Mouse (Mus musculus) stomach, postnatal 0 days (tissue): Measurements from ENCODE around the gene Endou. TPM values are rescaled to one million over a fixed set of nuclear protein-coding genes. Genes with fewer than 3 reads are reported as not detected.

Source experiments
- ATAC-seq: fragments of 200-750 bp; cut with Nextera tagmentation; 2 replicates; pipeline ENCODE4 v1.8.0; 2017; ENCODE audit not compliant: low FRiP score, low TSS enrichment
- DNase-seq: peaks from one replicate; pipeline ENCODE4 v3.0.0-alpha.2; 2016; ENCODE audit warnings: low spot score
- H3K27ac ChIP-seq: fragments of 300-500 bp; sonication (generic); replicated peaks from 2 replicates; pipeline ENCODE4 v1.5.1; 2014; ENCODE audit warnings: mild to moderate bottlenecking, control low read depth
- H3K27me3 ChIP-seq: fragments of 300-500 bp; sonication (generic); 2 replicates; pipeline ENCODE4 v1.6.1; 2014; ENCODE audit warnings: low read length; ENCODE audit not compliant: control insufficient read depth, insufficient read depth
- H3K36me3 ChIP-seq: fragments of 300-500 bp; sonication (generic); 2 replicates; pipeline ENCODE4 v1.6.1; 2014; ENCODE audit warnings: low read length, mixed read lengths; ENCODE audit not compliant: control insufficient read depth, insufficient read depth
- H3K4me1 ChIP-seq: fragments of 300-500 bp; sonication (generic); replicated peaks from 2 replicates; pipeline ENCODE4 v1.6.1; 2014; ENCODE audit warnings: antibody characterized with exemption; ENCODE audit not compliant: control insufficient read depth, insufficient read depth
- H3K4me2 ChIP-seq: fragments of 300-500 bp; sonication (generic); replicated peaks from 2 replicates; pipeline ENCODE4 v1.6.1; 2014; ENCODE audit warnings: low read depth, mild to moderate bottlenecking, control low read depth, moderate library complexity
- H3K4me3 ChIP-seq: fragments of 300-500 bp; sonication (generic); 2 replicates; pipeline ENCODE4 v1.5.1; 2014; ENCODE audit warnings: low read depth, low read length, control low read depth
- H3K9ac ChIP-seq: fragments of 300-500 bp; sonication (generic); 2 replicates; pipeline ENCODE4 v1.6.1; 2014; ENCODE audit warnings: mild to moderate bottlenecking, low read length, control low read depth, mixed read lengths
- H3K9me3 ChIP-seq: fragments of 300-500 bp; sonication (generic); 2 replicates; pipeline ENCODE4 v1.6.1; 2016; ENCODE audit warnings: low read length; ENCODE audit not compliant: control insufficient read depth
- CTCF ChIP-seq: IDR thresholded peaks from 2 replicates; pipeline ENCODE4 v1.5.1; 2016; ENCODE audit warnings: antibody characterized with exemption, low read depth, mild to moderate bottlenecking, moderate library complexity
- EP300 ChIP-seq: optimal IDR thresholded peaks from 2 replicates; pipeline ENCODE3; 2016; ENCODE audit warnings: antibody characterized with exemption
- WGBS: fragments of 180-500 bp; shearing (Covaris S2); extraction: QIAGEN DNeasy Blood & Tissue Kit; methylation state at CpG from one replicate; pipeline ENCODE4 v1.1.7; 2014; 5-methylcytosine and 5-hydroxymethylcytosine counted together
- polyA plus RNA-seq: library from polyadenylated mRNA; unstranded; fragments of >200 nt; fragmentation: Nextera tagmentation; extraction: Ambion mirVana; gene quantifications from 2 replicates; pipeline ENCODE4 v1.2.1, GENCODE M21; 2015

The Endou gene
- polyA plus RNA-seq, 1 experiment from 2014 or later, result 37.0 TPM

DNA sequence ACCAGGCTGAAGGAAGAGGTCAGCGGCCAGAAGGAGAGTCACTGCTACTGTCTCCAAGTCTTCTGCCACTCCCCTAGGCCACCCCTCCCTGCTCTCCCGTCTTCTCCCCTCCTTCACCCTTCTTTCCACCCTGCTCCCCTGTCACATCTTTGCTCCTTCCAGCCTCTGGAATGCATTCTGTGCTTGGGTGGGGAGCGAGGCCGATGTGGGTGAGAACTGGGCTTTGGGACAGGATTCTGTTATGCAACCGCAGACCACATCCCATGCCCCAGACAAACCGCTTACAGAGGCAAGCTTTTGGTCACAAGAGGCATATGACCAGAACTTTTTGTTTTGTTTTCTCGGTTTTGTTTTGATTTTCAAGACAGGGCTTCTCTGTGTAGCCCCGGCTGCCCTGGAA lies 4.1 kb downstream of the Endou start:
- Histone ChIP-seq H3K36me3 (no peaks in the 10 kb centered on the region), H3K4me1 (no peaks in the 10 kb centered on the region), H3K4me2 (no peak overlapping the region), H3K9me3 (no peaks in the 10 kb centered on the region), H3K4me3 (no peak overlapping the region), H3K9ac (no peak overlapping the region), H3K27ac (no peak overlapping the region), H3K27me3 (no peaks in the 10 kb centered on the region)
- DNase-seq (no peak), ATAC-seq (no peak)
- WGBS, result 49% methylated on average over 8 of the region's 8 CpGs
- TF ChIP-seq CTCF (no peak), EP300 (no peak)

DNA sequence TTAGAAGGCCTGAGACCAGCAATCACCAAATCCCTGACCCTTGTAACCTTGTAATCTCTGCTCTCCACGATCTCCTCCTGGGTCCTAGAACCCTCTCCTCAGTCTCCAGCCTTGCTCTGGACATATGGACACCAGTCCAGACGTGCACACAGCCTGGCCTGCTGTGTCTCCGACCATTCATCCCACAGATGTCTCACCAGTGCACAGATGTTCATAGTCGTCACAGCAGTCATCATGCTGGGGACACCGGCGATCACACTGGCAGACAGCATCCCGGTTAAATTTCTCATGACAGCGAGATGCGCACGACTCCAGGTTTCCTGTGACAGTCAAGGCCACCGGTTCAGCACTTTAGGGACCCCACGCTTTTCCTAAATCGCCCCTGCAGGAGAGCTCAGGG lies 4.8 kb downstream of the Endou start:
- WGBS, result 82% methylated on average over 13 of the region's 13 CpGs
- H3K36me3 ChIP-seq, result no peaks in the 10 kb centered on the region
- ATAC-seq, result no peak

DNA sequence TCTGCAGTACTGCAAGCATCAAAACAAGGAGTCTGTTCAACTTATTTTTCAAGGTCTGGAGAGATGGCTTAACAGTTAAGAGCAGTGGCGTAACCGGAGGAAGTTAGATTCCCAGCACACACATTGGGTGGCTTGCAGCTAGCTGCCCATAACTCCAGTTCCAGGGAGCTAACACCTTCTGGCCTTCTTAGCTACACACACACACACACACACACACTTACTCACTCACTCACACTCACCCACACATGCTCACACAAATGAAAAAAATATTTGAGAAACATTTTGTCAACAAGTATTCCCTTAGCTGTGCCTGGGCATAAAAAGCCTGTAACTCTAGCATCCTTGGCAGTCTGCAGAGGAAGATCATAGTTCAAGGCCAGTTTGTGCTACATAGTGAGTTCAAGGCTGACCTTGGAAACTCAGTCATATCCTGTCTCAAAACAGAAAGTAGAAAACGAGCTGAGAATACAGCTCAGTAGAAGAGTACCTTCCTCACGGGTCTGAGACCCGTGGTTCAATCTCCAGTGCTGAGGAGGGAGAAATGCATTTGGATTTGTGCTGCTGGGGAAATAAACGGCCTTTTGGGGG lies 5.8 kb downstream of the Endou start:
- ATAC-seq, result no peak
- H3K4me3 ChIP-seq, result no peak overlapping the region
- no peaks in the 10 kb centered on the region for H3K36me3 ChIP-seq
- no peaks in the 10 kb centered on the region for H3K27me3 ChIP-seq
- TF ChIP-seq EP300 (no peak), CTCF (no peak)
- H3K4me2 ChIP-seq, result no peak overlapping the region
- WGBS, result 79% methylated on average over 6 of the region's 6 CpGs
- H3K9ac ChIP-seq, result no peak overlapping the region
- DNase-seq, result no peak
- H3K9me3 ChIP-seq, result no peaks in the 10 kb centered on the region
- no peaks in the 10 kb centered on the region for H3K4me1 ChIP-seq
- peak overlapping the region; percentile 35; the same call in 1 of the 2 replicates for H3K27ac ChIP-seq

More for the DNA sequence above, 4.8 kb downstream of the Endou start:
- H3K4me3 ChIP-seq, result no peak overlapping the region
- DNase-seq, result no peak
- no peak overlapping the region; the same call in 1 of the 2 replicates for H3K27ac ChIP-seq
- H3K4me1 ChIP-seq, result no peaks in the 10 kb centered on the region
- H3K4me2 ChIP-seq, result no peak overlapping the region
- H3K9ac ChIP-seq, result no peak overlapping the region
- TF ChIP-seq CTCF (no peak), EP300 (no peak)
- no peaks in the 10 kb centered on the region for H3K27me3 ChIP-seq
- no peaks in the 10 kb centered on the region for H3K9me3 ChIP-seq

DNA sequence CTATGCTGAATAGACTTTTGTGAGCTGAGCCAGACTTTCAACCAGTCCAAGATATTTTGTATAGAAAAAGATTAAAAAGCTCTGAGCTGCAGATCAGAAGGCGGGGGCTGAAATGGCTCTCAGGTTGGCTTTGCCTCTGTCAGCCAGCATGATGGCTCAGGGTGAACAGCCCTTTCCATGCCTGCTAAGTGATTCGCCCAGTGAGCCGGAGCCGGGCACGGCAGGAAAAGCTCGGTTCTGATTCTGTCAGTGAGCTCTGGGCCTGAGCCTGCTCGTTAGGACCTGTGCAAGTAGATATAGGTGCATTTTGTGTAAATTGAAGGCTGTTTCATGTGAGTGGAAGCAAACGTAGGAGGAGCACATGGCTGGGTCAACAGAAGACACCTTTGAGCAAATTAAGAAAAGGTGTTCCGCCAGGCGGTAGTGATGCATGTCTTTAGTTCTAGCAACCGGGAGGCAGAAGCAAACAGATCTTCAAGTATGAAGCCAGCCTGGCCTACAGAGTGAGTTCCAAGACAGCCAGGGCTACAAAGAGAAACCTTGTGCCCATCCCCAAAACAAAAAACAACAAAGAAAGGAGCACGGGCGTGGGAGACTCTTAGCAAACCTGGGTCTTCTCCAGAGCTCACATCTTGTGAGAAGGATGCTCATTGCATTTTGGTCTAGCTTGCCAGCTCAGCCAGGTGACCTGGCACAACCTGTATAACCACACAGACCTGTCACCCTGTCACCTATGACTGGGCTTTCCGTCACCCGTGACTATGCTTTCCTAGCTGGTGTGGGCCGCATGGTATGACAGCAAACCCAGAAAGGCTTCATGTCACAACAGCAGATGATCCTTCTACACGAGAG lies 6.6 kb downstream of the Endou start:
- Histone ChIP-seq H3K9me3 (no peaks in the 10 kb centered on the region), H3K4me2 (no peak overlapping the region), H3K27ac (peak overlapping the region; percentile 8; the same call in 1 of the 2 replicates), H3K9ac (no peak overlapping the region), H3K4me1 (no peaks in the 10 kb centered on the region), H3K36me3 (no peaks in the 10 kb centered on the region), H3K27me3 (no peaks in the 10 kb centered on the region), H3K4me3 (no peak overlapping the region)
- no peak for DNase-seq
- ATAC-seq, result no peak
- TF ChIP-seq EP300, result peak; percentile 33
- TF ChIP-seq CTCF, result no peak
- 70% methylated on average over 17 of the region's 17 CpGs for WGBS

DNA sequence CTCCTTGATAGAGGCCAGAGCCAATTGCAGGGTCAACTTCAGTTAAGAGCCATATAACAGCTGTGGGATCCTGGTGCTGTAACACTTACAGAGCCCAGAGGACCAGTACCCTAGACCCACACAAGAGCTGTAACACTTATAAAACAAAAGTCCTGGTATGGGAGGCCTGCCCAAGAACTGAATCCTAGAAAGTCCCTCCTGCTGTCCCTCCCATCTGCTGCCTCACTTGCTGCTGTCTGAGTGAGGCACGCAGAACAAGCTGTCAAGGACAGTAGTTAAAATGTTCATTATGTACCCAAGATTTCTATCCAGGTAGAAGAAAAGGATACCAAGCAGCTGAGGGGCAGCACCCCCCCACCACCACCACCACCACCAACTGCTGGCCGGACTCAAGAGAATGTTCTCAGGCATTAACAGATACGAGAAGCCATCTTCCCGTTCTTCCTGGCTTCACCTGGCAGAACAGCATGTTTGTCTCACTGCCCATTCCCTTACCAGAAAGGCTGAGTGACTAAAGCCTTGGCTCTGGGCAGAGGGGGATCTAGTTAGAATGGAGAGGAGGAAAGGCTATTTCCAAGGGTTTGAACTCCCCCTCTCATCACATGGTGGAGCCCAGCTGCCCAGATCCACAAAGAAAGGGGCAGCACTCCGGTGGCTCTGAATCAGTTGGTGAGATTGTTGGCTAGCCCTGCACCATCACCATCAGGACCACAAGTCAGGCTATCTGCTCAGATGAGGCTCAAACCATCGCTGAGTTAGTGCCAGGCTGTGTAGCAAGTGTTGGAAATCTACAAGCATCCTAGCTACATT lies 7.4 kb downstream of the Endou start:
- ATAC-seq (no peak), DNase-seq (no peak)
- Histone ChIP-seq H3K4me1 (no peaks in the 10 kb centered on the region), H3K9me3 (no peaks in the 10 kb centered on the region), H3K27me3 (no peaks in the 10 kb centered on the region), H3K4me3 (no peak overlapping the region), H3K27ac (peak overlapping the region; percentile 8; the same call in 1 of the 2 replicates), H3K36me3 (no peaks in the 10 kb centered on the region), H3K9ac (no peak overlapping the region), H3K4me2 (no peak overlapping the region)
- 73% methylated on average over 6 of the region's 6 CpGs for WGBS
- TF ChIP-seq EP300, result no peak
- TF ChIP-seq CTCF, result no peak
